Mouse (Mus musculus) intestine, embryonic 16.5 days (tissue): Measurements from ENCODE around the gene Fbxl17. TPM values are rescaled to one million over a fixed set of nuclear protein-coding genes. Genes with fewer than 3 reads are reported as not detected.

Experiments used
- ATAC-seq: fragments of 200-750 bp; cut with Nextera tagmentation; 2 replicates; pipeline ENCODE4 v1.8.0; 2017; ENCODE audit warnings: moderate TSS enrichment, moderate library complexity
- H3K27ac ChIP-seq: fragments of 300-500 bp; sonication (generic); 2 replicates; pipeline ENCODE4 v1.5.1; 2014; ENCODE audit warnings: mild to moderate bottlenecking, low read length
- H3K27me3 ChIP-seq: fragments of 300-500 bp; sonication (generic); replicated peaks from 2 replicates; pipeline ENCODE4 v1.6.1; 2014; ENCODE audit warnings: low read length, control low read depth, mixed read lengths; ENCODE audit not compliant: control insufficient read depth, insufficient read depth
- H3K36me3 ChIP-seq: fragments of 300-500 bp; sonication (generic); 2 replicates; pipeline ENCODE4 v1.6.1; 2014; ENCODE audit warnings: low read length, control low read depth; ENCODE audit not compliant: control insufficient read depth, insufficient read depth
- H3K4me1 ChIP-seq: fragments of 300-500 bp; sonication (generic); 2 replicates; pipeline ENCODE4 v1.6.1; 2014; ENCODE audit warnings: low read length, control low read depth, mixed read lengths; ENCODE audit not compliant: control insufficient read depth, insufficient read depth
- H3K4me2 ChIP-seq: fragments of 300-500 bp; sonication (generic); 2 replicates; pipeline ENCODE4 v1.6.1; 2014; ENCODE audit warnings: low read depth, low read length, control low read depth
- H3K4me3 ChIP-seq: fragments of 300-500 bp; sonication (generic); 2 replicates; pipeline ENCODE4 v1.5.1; 2014; ENCODE audit warnings: mild to moderate bottlenecking, low read length
- H3K9ac ChIP-seq: fragments of 300-500 bp; sonication (generic); 2 replicates; pipeline ENCODE4 v1.6.1; 2014; ENCODE audit warnings: low read depth, low read length
- H3K9me3 ChIP-seq: fragments of 300-500 bp; sonication (generic); 2 replicates; pipeline ENCODE4 v1.6.1; 2016; ENCODE audit warnings: low read length, control low read depth; ENCODE audit not compliant: control insufficient read depth
- WGBS: fragments of 180-500 bp; shearing (Covaris S2); extraction: QIAGEN DNeasy Blood & Tissue Kit; methylation state at CpG from one replicate; pipeline ENCODE4 v1.1.7; 2014; 5-methylcytosine and 5-hydroxymethylcytosine counted together
- polyA plus RNA-seq: library from polyadenylated mRNA; unstranded; fragments of >200 nt; fragmentation: Nextera tagmentation; extraction: Ambion mirVana; gene quantifications from 2 replicates; pipeline ENCODE4 v1.2.1, GENCODE M21; 2015

The Fbxl17 gene
- polyA plus RNA-seq, 1 experiment from 2014 or later: 2.3 TPM

- Histone ChIP-seq H3K9ac (no peak overlapping the region), H3K27me3 (no peaks in the 10 kb centered on the region), H3K36me3 (no peaks in the 10 kb centered on the region), H3K4me2 (no peak overlapping the region), H3K4me3 (no peak overlapping the region), H3K27ac (no peak overlapping the region), H3K4me1 (peaks cover 5% of the 10 kb centered on the region), H3K9me3 (no peaks in the 10 kb centered on the region)
- no peak for ATAC-seq
- 88% methylated on average over 4 of the region's 4 CpGs for WGBS
These were observed 211.0 kb downstream of the Fbxl17 start for GRCm38 (mm10) chr17:63288850-63289249.

GRCm38 (mm10) chr17:63287413-63287812, 212.4 kb downstream of the Fbxl17 start:
- H3K36me3 ChIP-seq: no peaks in the 10 kb centered on the region
- 47% methylated on average over 2 of the region's 2 CpGs for WGBS
- no peaks in the 10 kb centered on the region for H3K9me3 ChIP-seq
- no peak for ATAC-seq
- H3K4me3 ChIP-seq: no peak overlapping the region
- H3K9ac ChIP-seq: no peak overlapping the region
- no peak overlapping the region for H3K4me2 ChIP-seq
- no peaks in the 10 kb centered on the region for H3K27me3 ChIP-seq
- no peak overlapping the region for H3K27ac ChIP-seq
- peaks cover 5% of the 10 kb centered on the region for H3K4me1 ChIP-seq

GRCm38 (mm10) chr17:63285265-63285939, 214.4 kb downstream of the Fbxl17 start:
- Histone ChIP-seq H3K27ac (no peak overlapping the region), H3K9me3 (no peaks in the 10 kb centered on the region), H3K4me3 (no peak overlapping the region), H3K9ac (no peak overlapping the region), H3K27me3 (no peaks in the 10 kb centered on the region), H3K4me1 (peaks cover 5% of the 10 kb centered on the region), H3K4me2 (no peak overlapping the region), H3K36me3 (no peaks in the 10 kb centered on the region)
- 62% methylated on average over 11 of the region's 11 CpGs for WGBS
- ATAC-seq: no peak

GRCm38 (mm10) chr17:63284074-63284473, 215.7 kb downstream of the Fbxl17 start:
- 78% methylated on average over 4 of the region's 4 CpGs for WGBS
- Histone ChIP-seq H3K36me3 (no peaks in the 10 kb centered on the region), H3K4me2 (no peak overlapping the region), H3K4me1 (peaks cover 5% of the 10 kb centered on the region), H3K9ac (no peak overlapping the region), H3K9me3 (no peaks in the 10 kb centered on the region), H3K27ac (no peak overlapping the region), H3K4me3 (no peak overlapping the region), H3K27me3 (no peaks in the 10 kb centered on the region)
- no peak for ATAC-seq

GRCm38 (mm10) chr17:63282004-63282403, 217.8 kb downstream of the Fbxl17 start:
- no peak overlapping the region for H3K27ac ChIP-seq
- H3K4me3 ChIP-seq: no peak overlapping the region
- ATAC-seq: no peak
- H3K4me2 ChIP-seq: no peak overlapping the region
- peaks cover 2% of the 10 kb centered on the region for H3K4me1 ChIP-seq
- H3K27me3 ChIP-seq: no peaks in the 10 kb centered on the region
- H3K9me3 ChIP-seq: no peaks in the 10 kb centered on the region
- H3K9ac ChIP-seq: no peak overlapping the region
- no peaks in the 10 kb centered on the region for H3K36me3 ChIP-seq
- WGBS: 59% methylated on average over 5 of the region's 5 CpGs

- no peak for ATAC-seq
- Histone ChIP-seq H3K36me3 (no peaks in the 10 kb centered on the region), H3K27me3 (no peaks in the 10 kb centered on the region), H3K4me3 (no peak overlapping the region), H3K4me1 (no peaks in the 10 kb centered on the region), H3K4me2 (no peak overlapping the region), H3K9me3 (no peaks in the 10 kb centered on the region), H3K27ac (no peak overlapping the region), H3K9ac (no peak overlapping the region)
- WGBS: 61% methylated on average over 2 of the region's 2 CpGs
These were observed 218.8 kb downstream of the Fbxl17 start for GRCm38 (mm10) chr17:63280990-63281389.

- Histone ChIP-seq H3K27ac (no peak overlapping the region), H3K27me3 (no peaks in the 10 kb centered on the region), H3K4me3 (no peak overlapping the region), H3K36me3 (no peaks in the 10 kb centered on the region), H3K9ac (no peak overlapping the region), H3K9me3 (no peaks in the 10 kb centered on the region), H3K4me1 (no peaks in the 10 kb centered on the region), H3K4me2 (no peak overlapping the region)
- WGBS: 59% methylated on average over 4 of the region's 4 CpGs
- ATAC-seq: no peak
These were observed 220.7 kb downstream of the Fbxl17 start for GRCm38 (mm10) chr17:63279144-63279543.

- no peaks in the 10 kb centered on the region for H3K4me1 ChIP-seq
- no peak overlapping the region for H3K4me3 ChIP-seq
- 90% methylated on average over 2 of the region's 2 CpGs for WGBS
- H3K27me3 ChIP-seq: no peaks in the 10 kb centered on the region
- H3K9ac ChIP-seq: no peak overlapping the region
- no peak overlapping the region for H3K4me2 ChIP-seq
- no peak overlapping the region for H3K27ac ChIP-seq
- ATAC-seq: no peak
- no peaks in the 10 kb centered on the region for H3K9me3 ChIP-seq
- no peaks in the 10 kb centered on the region for H3K36me3 ChIP-seq
These were observed 226.5 kb downstream of the Fbxl17 start for GRCm38 (mm10) chr17:63273353-63273752.

- Histone ChIP-seq H3K9me3 (no peaks in the 10 kb centered on the region), H3K4me1 (no peaks in the 10 kb centered on the region), H3K27ac (no peak overlapping the region), H3K4me2 (no peak overlapping the region), H3K9ac (no peak overlapping the region), H3K27me3 (no peaks in the 10 kb centered on the region), H3K36me3 (no peaks in the 10 kb centered on the region), H3K4me3 (no peak overlapping the region)
- ATAC-seq: no peak
These were observed 226.9 kb downstream of the Fbxl17 start for GRCm38 (mm10) chr17:63272914-63273313.

- 53% methylated on average over 6 of the region's 6 CpGs for whole genome bisulfite sequencing
- Histone ChIP-seq H3K9ac (no peak overlapping the region), H3K9me3 (no peaks in the 10 kb centered on the region), H3K27me3 (no peaks in the 10 kb centered on the region), H3K27ac (no peak overlapping the region), H3K36me3 (no peaks in the 10 kb centered on the region), H3K4me3 (no peak overlapping the region), H3K4me1 (no peaks in the 10 kb centered on the region; the same call in 1 of the 2 replicates), H3K4me2 (no peak overlapping the region)
- ATAC-seq: no peak
These were observed 228.8 kb downstream of the Fbxl17 start for GRCm38 (mm10) chr17:63271000-63271399.
